Mouse (Mus musculus): ENCODE results near the gene Olfr785. TPM values are rescaled to one million over a fixed set of nuclear protein-coding genes. Genes with fewer than 3 reads are reported as not detected.
"Not testable (repeated sequence)": the region's sequence is repeated elsewhere in the genome, so short reads cannot be mapped to it uniquely, and the experiment has no call there.

The Olfr785 gene
- total RNA-seq (2022): not detected

- no peak for DNase-seq
Measured at GRCm38 (mm10) chr10:129405126-129405525, at the start of gene Olfr785. Olfr785 (plus strand) TSS chr10:129405426.

GRCm38 (mm10) chr10:129356496-129356895, 48.7 kb upstream of the Olfr785 start:
- DNase-seq: not testable (repeated sequence)

GRCm38 (mm10) chr10:129357307-129357706, 47.9 kb upstream of the Olfr785 start:
- no peak for DNase-seq

GRCm38 (mm10) chr10:129374051-129374450, 31.2 kb upstream of the Olfr785 start:
- not testable (repeated sequence) for DNase-seq

GRCm38 (mm10) chr10:129383783-129384182, 21.4 kb upstream of the Olfr785 start, which contains the start of gene Olfr784:
Olfr784 (plus strand) TSS chr10:129384083.
- DNase-seq: no peak

- DNase-seq: no peak
Measured at GRCm38 (mm10) chr10:129400892-129401291, 4.3 kb upstream of the Olfr785 start.

- no peak for DNase-seq
Measured at GRCm38 (mm10) chr10:129427006-129427405, 21.8 kb downstream of the Olfr785 start, which contains the start of gene Olfr786. Olfr786 (plus strand) TSS chr10:129427306.

Other genes with a start within 250 kb of the Olfr785 start
- gene Olfr771, start 240.7 kb upstream of the Olfr785 start, total RNA-seq (2022): not detected
- not detected for gene Olfr772, start 227.5 kb upstream of the Olfr785 start, total RNA-seq (2022)
- not detected for gene Olfr773, start 218.0 kb upstream of the Olfr785 start, total RNA-seq (2022)
- gene Olfr774, start 169.2 kb upstream of the Olfr785 start, total RNA-seq (2022): not detected
- gene Olfr775, start 157.0 kb upstream of the Olfr785 start, total RNA-seq (2022): under 1 TPM in 1 of 4 experiments, not detected in 3; 0.08 TPM
- gene Olfr776, start 146.3 kb upstream of the Olfr785 start, total RNA-seq (2022): not detected
- not detected for gene Olfr777, start 133.9 kb upstream of the Olfr785 start, total RNA-seq (2022)
- not detected for gene Olfr780, start 87.3 kb upstream of the Olfr785 start, total RNA-seq (2022)
- gene Olfr781, start 76.6 kb upstream of the Olfr785 start, total RNA-seq (2022): not detected
- gene Olfr782, start 56.6 kb upstream of the Olfr785 start, total RNA-seq (2022): not detected
- gene Olfr784, start 21.3 kb upstream of the Olfr785 start, total RNA-seq (2022): not detected
- gene Olfr786, start 21.9 kb downstream of the Olfr785 start, total RNA-seq (2022): not detected
- not detected for gene Olfr787, start 56.4 kb downstream of the Olfr785 start, total RNA-seq (2022)
- gene Olfr788, start 65.6 kb downstream of the Olfr785 start, total RNA-seq (2022): not detected
- not detected for gene Olfr789, start 79.3 kb downstream of the Olfr785 start, total RNA-seq (2022)
- not detected for gene Olfr790, start 93.1 kb downstream of the Olfr785 start, total RNA-seq (2022)
- gene Olfr791, start 116.4 kb downstream of the Olfr785 start, total RNA-seq (2022): not detected
- gene Olfr792, start 133.7 kb downstream of the Olfr785 start, total RNA-seq (2022): not detected
- not detected for gene Olfr794, start 162.2 kb downstream of the Olfr785 start, total RNA-seq (2022)
- gene Olfr796, start 207.1 kb downstream of the Olfr785 start, total RNA-seq (2022): not detected
- not detected for gene Olfr798, start 222.5 kb downstream of the Olfr785 start, total RNA-seq (2022)
- not detected for gene Olfr799, start 232.1 kb downstream of the Olfr785 start, total RNA-seq (2022)